Mouse (Mus musculus): Measurements from ENCODE around the gene Ddrgk1. TPM values are rescaled to one million over a fixed set of nuclear protein-coding genes. Genes with fewer than 3 reads are reported as not detected.

Gene Ddrgk1
- total and polyA plus RNA-seq, 3 experiments = 51.7 to 93.1 (median 77.9) TPM

DNA sequence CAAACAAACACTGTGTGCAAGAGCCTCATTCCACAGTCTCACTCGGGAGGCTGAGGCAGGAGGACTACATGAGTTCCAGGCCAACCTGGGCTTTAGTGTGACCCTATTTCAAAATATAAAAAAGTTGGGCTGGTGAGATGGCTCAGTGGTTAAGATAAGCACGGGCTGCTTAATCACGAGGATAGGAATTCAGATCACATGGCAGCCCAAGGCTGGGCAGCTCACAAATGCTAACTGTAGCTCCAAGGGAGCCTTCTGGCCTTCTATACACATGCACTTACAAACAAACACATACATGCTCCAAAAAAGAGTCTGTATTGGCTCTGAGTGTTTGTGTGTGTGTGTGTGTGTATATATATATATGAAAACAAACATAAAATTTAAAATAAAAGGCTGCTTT, 29.1 kb upstream of the Ddrgk1 start:
- Histone ChIP-seq H3K27ac (ENCODE audit: insufficient read depth, low read depth) (no peak overlapping the region), H3K27me3 (replicated peaks) (peaks cover 34% of the 10 kb centered on the region), H3K4me1 (ENCODE audit: control insufficient read depth in 1 of 2, insufficient read depth in 2 of 2) (peaks cover 7 to 12% of the 10 kb centered on the region in 2 experiments; a peak in 2 of 4 replicates), H3K9ac (ENCODE audit: insufficient read depth, low read depth) (no peak overlapping the region), H3K9me3 (replicated peaks; ENCODE audit: low read length) (no peaks in the 10 kb centered on the region), H3K79me2 (replicated peaks; ENCODE audit: control insufficient read depth, extremely low read depth, insufficient read depth, poor library complexity, severe bottlenecking) (no peaks in the 10 kb centered on the region), H3K36me3 (replicated peaks in 1 of 2; ENCODE audit: control insufficient read depth in 1 of 2, insufficient read depth in 1 of 2, low read length in 1 of 2) (no peaks in the 10 kb centered on the region), H3K4me3 (replicated peaks in 1 of 3; ENCODE audit: low read depth in 2 of 3, low read length in 2 of 3, poor library complexity in 1 of 3) (no peak overlapping the region), H3K4me2 (ENCODE audit: insufficient read depth, low read depth, poor library complexity, severe bottlenecking) (no peak overlapping the region)
- DNase-seq (ENCODE audit: extremely low read depth) = no peak
- TF ChIP-seq KAT2A (IDR thresholded peaks at IDR 0.05; ENCODE audit: insufficient replicate concordance, low read length) = no peak
- TF ChIP-seq MXI1 (IDR thresholded peaks at IDR 0.05; ENCODE audit: low read depth, low read length) = no peak
- no peak for TF ChIP-seq USF1 (IDR thresholded peaks at IDR 0.05; ENCODE audit: low read depth, low read length)
- TF ChIP-seq MAZ (IDR thresholded peaks at IDR 0.05; ENCODE audit: low read depth, low read length) = no peak
- TF ChIP-seq BHLHE40 (IDR thresholded peaks at IDR 0.05; ENCODE audit: low read depth, low read length) = no peak
- TF ChIP-seq JUN (IDR thresholded peaks at IDR 0.05; ENCODE audit: insufficient read depth, low read depth, low read length) = no peak
- TF ChIP-seq NELFE (IDR thresholded peaks at IDR 0.05; ENCODE audit: low read depth, low read length) = no peak
- no peak for TF ChIP-seq NRF1 (IDR thresholded peaks at IDR 0.05; ENCODE audit: low read depth, low read length)
- no peak for TF ChIP-seq PAX5 (IDR thresholded peaks at IDR 0.05; ENCODE audit: low read length)
- TF ChIP-seq JUND (conservative IDR thresholded peaks at IDR 0.05; ENCODE audit: low read depth, low read length) = no peak
- no peak for TF ChIP-seq CTCF (conservative IDR thresholded peaks at IDR 0.05 in 1 of 2, IDR thresholded peaks at IDR 0.05 in 1 of 2; ENCODE audit: low read depth in 2 of 2, low read length in 2 of 2)
- no peak for TF ChIP-seq GABPA (IDR thresholded peaks at IDR 0.05; ENCODE audit: insufficient replicate concordance, low read depth, low read length)
- no peak for TF ChIP-seq RAD21 (IDR thresholded peaks at IDR 0.05; ENCODE audit: low read depth, low read length)
- no peak for TF ChIP-seq UBTF (IDR thresholded peaks at IDR 0.05; ENCODE audit: low read depth, low read length)
- no peak for TF ChIP-seq ZNF384 (IDR thresholded peaks at IDR 0.05; ENCODE audit: low read depth, low read length)
- TF ChIP-seq TBP (conservative IDR thresholded peaks at IDR 0.05; ENCODE audit: low read depth, low read length) = no peak
- dilution Hi-C loops (cut with MboI; ENCODE audit: extremely low pct_ligation_motif_present, extremely low pct_unique_long_range_greater_than_20kb, low sequenced_read_pairs) = no loop called here
- in situ Hi-C loops (cut with MboI; ENCODE audit: low pct_ligation_motif_present, low pct_unique_long_range_greater_than_20kb, low sequenced_read_pairs) = no loop called here

DNA sequence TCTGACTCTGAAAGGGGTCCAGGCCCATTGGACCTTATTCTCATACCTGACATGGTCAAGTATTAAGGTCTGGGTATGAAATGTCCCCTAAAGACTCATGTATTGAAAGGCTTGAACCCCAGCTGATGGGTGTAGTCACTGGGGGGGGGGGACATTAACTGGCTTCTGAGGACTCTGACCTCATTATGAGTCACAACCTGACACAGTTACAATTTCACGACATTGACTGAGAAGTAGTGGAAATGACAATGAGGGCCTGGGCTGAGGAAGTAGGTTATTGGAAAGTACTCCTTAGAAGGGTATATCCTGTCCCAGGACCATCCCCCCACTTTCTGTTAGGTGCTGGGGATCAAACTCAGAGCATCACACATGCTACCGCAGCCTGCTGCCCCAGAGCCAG, 24.6 kb upstream of the Ddrgk1 start:
- in situ Hi-C loops (cut with MboI; ENCODE audit: low pct_ligation_motif_present, low pct_unique_long_range_greater_than_20kb, low sequenced_read_pairs) (no loop called here), dilution Hi-C loops (cut with MboI; ENCODE audit: extremely low pct_ligation_motif_present, extremely low pct_unique_long_range_greater_than_20kb, low sequenced_read_pairs) (no loop called here)
- DNase-seq (ENCODE audit: extremely low read depth) = no peak
- H3K27me3 ChIP-seq (replicated peaks) = no peaks in the 10 kb centered on the region
- no peak overlapping the region for H3K9ac ChIP-seq (ENCODE audit: insufficient read depth, low read depth)
- H3K36me3 ChIP-seq (replicated peaks in 1 of 2; ENCODE audit: control insufficient read depth in 1 of 2, insufficient read depth in 1 of 2, low read length in 1 of 2) = peaks cover 12 to 40% of the 10 kb centered on the region in 2 experiments
- no peaks in the 10 kb centered on the region for H3K9me3 ChIP-seq (replicated peaks; ENCODE audit: low read length)
- no peak overlapping the region for H3K4me3 ChIP-seq (replicated peaks in 1 of 3; ENCODE audit: low read depth in 2 of 3, low read length in 2 of 3, poor library complexity in 1 of 3)
- TF ChIP-seq ETS1 (conservative IDR thresholded peaks at IDR 0.05; ENCODE audit: low read depth, low read length) (no peak), JUND (conservative IDR thresholded peaks at IDR 0.05; ENCODE audit: low read depth, low read length) (no peak), CTCF (conservative IDR thresholded peaks at IDR 0.05 in 1 of 2, IDR thresholded peaks at IDR 0.05 in 1 of 2; ENCODE audit: low read depth in 2 of 2, low read length in 2 of 2) (no peak), SIN3A (IDR thresholded peaks at IDR 0.05; ENCODE audit: low read length) (no peak), TCF12 (IDR thresholded peaks at IDR 0.05; ENCODE audit: low read depth, low read length) (no peak), HCFC1 (IDR thresholded peaks at IDR 0.05; ENCODE audit: low read depth, low read length) (no peak), JUN (IDR thresholded peaks at IDR 0.05; ENCODE audit: insufficient read depth, low read depth, low read length) (no peak), MAX (IDR thresholded peaks at IDR 0.05; ENCODE audit: low read length) (no peak), KAT2A (IDR thresholded peaks at IDR 0.05; ENCODE audit: insufficient replicate concordance, low read length) (no peak), MXI1 (IDR thresholded peaks at IDR 0.05; ENCODE audit: low read depth, low read length) (no peak), EP300 (IDR thresholded peaks at IDR 0.05; ENCODE audit: low read length) (no peak), ZNF384 (IDR thresholded peaks at IDR 0.05; ENCODE audit: low read depth, low read length) (no peak), SMC3 (IDR thresholded peaks at IDR 0.05; ENCODE audit: low read depth, low read length) (no peak), IRF4 (IDR thresholded peaks at IDR 0.05; ENCODE audit: low read depth, low read length) (no peak)
- H3K79me2 ChIP-seq (replicated peaks; ENCODE audit: control insufficient read depth, extremely low read depth, insufficient read depth, poor library complexity, severe bottlenecking) = no peaks in the 10 kb centered on the region
- no peaks in the 10 kb centered on the region for H3K4me1 ChIP-seq (ENCODE audit: control insufficient read depth in 1 of 2, insufficient read depth in 2 of 2)
- no peak overlapping the region for H3K4me2 ChIP-seq (ENCODE audit: insufficient read depth, low read depth, poor library complexity, severe bottlenecking)
- H3K27ac ChIP-seq (ENCODE audit: insufficient read depth, low read depth) = no peak overlapping the region
